Mouse (Mus musculus) MEL (cell line): ENCODE results near the gene Defb39. TPM values are rescaled to one million over a fixed set of nuclear protein-coding genes. Genes with fewer than 3 reads are reported as not detected.

Source experiments
- DNase-seq: peaks from one replicate; pipeline ENCODE4 v3.0.0; 2011; ENCODE audit warnings: low read depth, low spot score
- H3K27ac ChIP-seq: 2 replicates; pipeline ENCODE4 v1.5.1; 2012; ENCODE audit warnings: low read depth, mild to moderate bottlenecking, control low read depth, low read length, moderate library complexity; ENCODE audit not compliant: control insufficient read depth
- H3K27me3 ChIP-seq, 2 experiments: fragments of 150-350 bp in 1 of 2; sonication (generic) in 1 of 2; 2 replicates each; pipeline ENCODE4 v1.6.1; 2012; ENCODE audit warnings: low read length in 2 of 2, mild to moderate bottlenecking in 2 of 2, improper control_type of control experiment in 1 of 2, moderate library complexity in 1 of 2; ENCODE audit not compliant: insufficient read depth in 2 of 2, control insufficient read depth in 1 of 2
- H3K36me3 ChIP-seq, 2 experiments: 2 replicates each; pipeline ENCODE4 v1.6.1; 2012 to 2014; ENCODE audit warnings: low read length in 2 of 2, improper control_type of control experiment in 1 of 2, inconsistent platforms in 1 of 2, mild to moderate bottlenecking in 1 of 2; ENCODE audit not compliant: insufficient read depth in 2 of 2, control insufficient read depth in 1 of 2
- H3K4me1 ChIP-seq, 2 experiments: fragments of 150-350 bp in 1 of 2; sonication (generic) in 1 of 2; 2 replicates each; pipeline ENCODE4 v1.6.1; 2012; ENCODE audit warnings: low read length in 2 of 2, improper control_type of control experiment in 1 of 2, mild to moderate bottlenecking in 1 of 2; ENCODE audit not compliant: insufficient read depth in 2 of 2, control insufficient read depth in 1 of 2
- H3K4me3 ChIP-seq, 2 experiments: fragments of 150-350 bp in 1 of 2; sonication (generic) in 1 of 2; 2 replicates each; pipeline ENCODE4 v1.5.1; 2012; ENCODE audit warnings: low read depth in 2 of 2, low read length in 2 of 2, mild to moderate bottlenecking in 2 of 2, moderate library complexity in 2 of 2, control low read depth in 1 of 2, improper control_type of control experiment in 1 of 2; ENCODE audit not compliant: control insufficient read depth in 1 of 2, insufficient read depth in 1 of 2
- H3K79me2 ChIP-seq: 2 replicates; pipeline ENCODE4 v1.6.1; 2012; ENCODE audit warnings: mild to moderate bottlenecking, low read length, moderate library complexity; ENCODE audit not compliant: control insufficient read depth, poor library complexity, insufficient read depth
- H3K9ac ChIP-seq: 2 replicates; pipeline ENCODE4 v1.6.1; 2012; ENCODE audit warnings: low read depth, mild to moderate bottlenecking, control low read depth, low read length, moderate library complexity; ENCODE audit not compliant: control insufficient read depth, poor library complexity, severe bottlenecking
- H3K9me3 ChIP-seq: fragments of 150-350 bp; sonication (generic); replicated peaks from 2 replicates; pipeline ENCODE4 v1.6.1; 2012; ENCODE audit warnings: mild to moderate bottlenecking, low read length, improper control_type of control experiment, moderate library complexity; ENCODE audit not compliant: insufficient read depth
- CHD1 ChIP-seq: IDR thresholded peaks from 2 replicates; pipeline ENCODE4 v1.6.1; 2012; ENCODE audit warnings: low read depth, mild to moderate bottlenecking, inconsistent platforms, low read length, improper control_type of control experiment
- ELF1 ChIP-seq: IDR thresholded peaks from 2 replicates; pipeline ENCODE4 v1.6.1; 2014; ENCODE audit warnings: low read depth, mild to moderate bottlenecking, inconsistent platforms, low read length, improper control_type of control experiment, moderate library complexity
- EP300 ChIP-seq, 2 experiments: IDR thresholded peaks; 2 replicates each; pipeline ENCODE4 v1.6.1; 2011; ENCODE audit warnings: improper control_type of control experiment in 2 of 2, low read length in 2 of 2, low read depth in 1 of 2, mild to moderate bottlenecking in 1 of 2
- ETS1 ChIP-seq: IDR thresholded peaks from 2 replicates; pipeline ENCODE4 v1.6.1; 2012; ENCODE audit warnings: low read depth, mild to moderate bottlenecking, inconsistent platforms, low read length, improper control_type of control experiment, moderate library complexity
- GABPA ChIP-seq: IDR thresholded peaks from 2 replicates; pipeline ENCODE4 v1.6.1; 2012; ENCODE audit warnings: low read depth, mild to moderate bottlenecking, inconsistent platforms, low read length, improper control_type of control experiment, moderate library complexity
- HCFC1 ChIP-seq: IDR thresholded peaks from 2 replicates; pipeline ENCODE4 v1.6.1; 2012; ENCODE audit warnings: low read depth, mild to moderate bottlenecking, inconsistent platforms, low read length, improper control_type of control experiment, moderate library complexity
- JUND ChIP-seq: IDR thresholded peaks from 2 replicates; pipeline ENCODE4 v1.6.1; 2011; ENCODE audit warnings: low read depth, mild to moderate bottlenecking, improper control_type of control experiment, low read length
- MXI1 ChIP-seq: IDR thresholded peaks from 2 replicates; pipeline ENCODE4 v1.6.1; 2011; ENCODE audit warnings: mild to moderate bottlenecking, low read depth, low read length, improper control_type of control experiment
- MYC ChIP-seq: IDR thresholded peaks from 2 replicates; pipeline ENCODE4 v1.6.1; 2011; ENCODE audit warnings: low read depth, mild to moderate bottlenecking, low read length, improper control_type of control experiment, moderate library complexity
- NELFE ChIP-seq: IDR thresholded peaks from 2 replicates; pipeline ENCODE4 v1.6.1; 2011; ENCODE audit warnings: low read depth, low read length, improper control_type of control experiment
- POLR2A ChIP-seq, 2 experiments: IDR thresholded peaks; 2 replicates each; pipeline ENCODE4 v1.6.1; 2011 to 2012; ENCODE audit warnings: low read length in 2 of 2, mild to moderate bottlenecking in 2 of 2, control low read depth in 1 of 2, improper control_type of control experiment in 1 of 2, low read depth in 1 of 2, moderate library complexity in 1 of 2; ENCODE audit not compliant: control insufficient read depth in 1 of 2, insufficient read depth in 1 of 2, poor library complexity in 1 of 2
- POLR2AphosphoS5 ChIP-seq: IDR thresholded peaks from 2 replicates; pipeline ENCODE4 v1.6.1; 2012; ENCODE audit warnings: low read depth, borderline replicate concordance, mild to moderate bottlenecking, inconsistent platforms, low read length, moderate library complexity, mixed read lengths
- RCOR1 ChIP-seq: IDR thresholded peaks from 2 replicates; pipeline ENCODE4 v1.6.1; 2012; ENCODE audit warnings: low read depth, mild to moderate bottlenecking, inconsistent platforms, low read length, improper control_type of control experiment
- TAL1 ChIP-seq: IDR thresholded peaks from 2 replicates; pipeline ENCODE4 v1.6.1; 2012; ENCODE audit warnings: mild to moderate bottlenecking, inconsistent platforms, low read length, moderate library complexity, mixed read lengths
- TBP ChIP-seq: IDR thresholded peaks from 2 replicates; pipeline ENCODE4 v1.8.0; 2011; ENCODE audit warnings: low read depth, low read length, improper control_type of control experiment
- TCF12 ChIP-seq: IDR thresholded peaks from 2 replicates; pipeline ENCODE4 v1.6.1; 2014; ENCODE audit warnings: low read depth, mild to moderate bottlenecking, inconsistent platforms, low read length, improper control_type of control experiment, moderate library complexity
- UBTF ChIP-seq: IDR thresholded peaks from 2 replicates; pipeline ENCODE4 v1.6.1; 2012; ENCODE audit warnings: low read depth, mild to moderate bottlenecking, inconsistent platforms, low read length, improper control_type of control experiment, moderate library complexity, borderline replicate concordance; ENCODE audit not compliant: insufficient read depth
- USF1 ChIP-seq: IDR thresholded peaks from 2 replicates; pipeline ENCODE4 v1.6.1; 2014; ENCODE audit warnings: low read depth, mild to moderate bottlenecking, inconsistent platforms, low read length, improper control_type of control experiment, moderate library complexity
- USF2 ChIP-seq, 2 experiments: IDR thresholded peaks; 2 replicates each; pipeline ENCODE4 v1.6.1; 2011 to 2012; ENCODE audit warnings: improper control_type of control experiment in 2 of 2, low read length in 2 of 2, borderline replicate concordance in 1 of 2, inconsistent platforms in 1 of 2, low read depth in 1 of 2, mild to moderate bottlenecking in 1 of 2; ENCODE audit not compliant: insufficient read depth in 1 of 2
- ZC3H11A ChIP-seq: IDR thresholded peaks from 2 replicates; pipeline ENCODE4 v1.6.1; 2012; ENCODE audit warnings: low read depth, mild to moderate bottlenecking, inconsistent platforms, low read length, improper control_type of control experiment
- ZKSCAN1 ChIP-seq: IDR thresholded peaks from 2 replicates; pipeline ENCODE4 v1.6.1; 2012; ENCODE audit warnings: low read depth, mild to moderate bottlenecking, inconsistent platforms, low read length, improper control_type of control experiment, moderate library complexity
- ZMIZ1 ChIP-seq: IDR thresholded peaks from 2 replicates; pipeline ENCODE4 v1.6.1; 2012; ENCODE audit warnings: low read depth, mild to moderate bottlenecking, inconsistent platforms, low read length, improper control_type of control experiment, moderate library complexity
- ZNF384 ChIP-seq: IDR thresholded peaks from 2 replicates; pipeline ENCODE4 v1.6.1; 2012; ENCODE audit warnings: low read depth, mild to moderate bottlenecking, inconsistent platforms, low read length, improper control_type of control experiment
- polyA plus RNA-seq, 2 experiments: library from polyadenylated mRNA; stranded (reverse) in 1 of 2; unstranded in 1 of 2; fragments of >175 nt in 1 of 2; fragments of >200 nt in 1 of 2; gene quantifications; 2 replicates each; pipeline versions ENCODE4 v1.2.1 to v1.2.4; 2012; ENCODE audit warnings: low replicate concordance in 2 of 2, low read depth in 1 of 2; ENCODE audit not compliant: insufficient read length in 2 of 2, insufficient read depth in 1 of 2, missing spikeins in 1 of 2
- total RNA-seq: library from RNA; depleted of rRNA; stranded (reverse); fragments of 300-350 nt; gene quantifications from 2 replicates; pipeline ENCODE4 v1.2.3, GENCODE M21; 2012; rRNA removed

Gene Defb39
- not detected in 2 replicates for total RNA-seq
- polyA plus RNA-seq = not detected

DNA sequence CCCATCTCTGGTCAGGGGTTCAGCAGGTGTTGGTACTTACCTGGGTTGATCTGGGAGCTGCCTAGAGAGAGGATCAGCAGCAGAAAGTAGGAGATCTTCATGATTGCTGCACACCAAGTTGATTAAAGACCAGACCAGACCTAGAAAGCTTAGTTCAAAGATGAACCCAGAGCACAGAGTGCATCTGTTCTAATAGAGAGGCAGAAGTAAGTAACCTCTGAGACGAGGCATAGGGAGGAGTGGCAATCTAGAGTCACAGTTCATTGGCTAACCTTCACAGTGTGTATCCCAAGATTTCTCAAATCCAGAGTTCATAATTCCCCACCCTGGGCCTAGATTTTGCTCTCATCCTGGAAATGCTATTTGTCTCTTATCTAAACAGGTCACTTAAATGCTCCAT, at the start of gene Defb39:
TSS of gene Defb39 (minus strand) at position 101 of the 400 bp plus-strand sequence.
- H3K9ac ChIP-seq = no peak within 1 kb of the TSS
- no peak within 1 kb of the TSS for H3K4me3 ChIP-seq
- no peak for DNase-seq
- H3K4me1 ChIP-seq = no peaks in the 10 kb centered on the region
- TF ChIP-seq TCF12 = no peak
- TF ChIP-seq UBTF = no peak
- no peak for TF ChIP-seq POLR2AphosphoS5
- TF ChIP-seq TAL1 = no peak
- no peak for TF ChIP-seq POLR2A (IDR thresholded peaks at IDR 0.05; ENCODE audit: control insufficient read depth in 1 of 2, insufficient read depth in 1 of 2, low read depth in 1 of 2, low read length in 2 of 2, poor library complexity in 1 of 2)
- TF ChIP-seq ZNF384 = no peak
- TF ChIP-seq HCFC1 = no peak
- no peak for TF ChIP-seq EP300 (IDR thresholded peaks at IDR 0.05; ENCODE audit: low read depth in 1 of 2, low read length in 2 of 2)
- no peak for TF ChIP-seq RCOR1
- TF ChIP-seq USF2 (IDR thresholded peaks at IDR 0.05; ENCODE audit: borderline replicate concordance in 1 of 2, insufficient read depth in 1 of 2, low read depth in 1 of 2, low read length in 2 of 2) = no peak
- TF ChIP-seq ZMIZ1 = no peak
- H3K36me3 ChIP-seq = no peaks in the 10 kb centered on the region
- H3K27ac ChIP-seq = no peak within 1 kb of the TSS
- no peaks in the 10 kb centered on the region; a peak in 1 of 4 replicates for H3K27me3 ChIP-seq
- no peaks in the 10 kb centered on the region for H3K9me3 ChIP-seq
- no peaks in the 10 kb centered on the region for H3K79me2 ChIP-seq

DNA sequence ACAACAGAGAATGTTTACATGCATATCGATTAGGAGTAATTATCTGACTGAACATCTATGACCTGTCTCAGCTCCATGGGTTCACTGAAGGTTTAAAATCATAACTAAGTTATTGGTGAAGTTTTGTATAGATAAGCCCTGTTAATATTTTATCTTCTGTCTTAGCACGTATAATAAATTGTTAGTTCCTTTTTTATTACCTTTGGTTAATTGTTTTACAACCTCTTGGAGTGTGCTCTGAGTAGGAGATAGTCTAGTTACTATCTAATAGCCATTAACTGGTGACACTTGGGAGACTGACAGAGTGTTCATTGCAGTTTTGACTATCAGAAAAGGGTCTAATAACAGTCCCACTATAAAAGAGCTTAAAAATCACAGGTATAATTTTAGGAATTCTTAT, 1.4 kb upstream of the Defb39 start:
- no peaks in the 10 kb centered on the region for H3K79me2 ChIP-seq
- no peak for DNase-seq
- no peak overlapping the region for H3K27ac ChIP-seq
- TF ChIP-seq MYC = no peak
- TF ChIP-seq ETS1 = no peak
- TF ChIP-seq HCFC1 = no peak
- TF ChIP-seq ZMIZ1 = no peak
- no peak for TF ChIP-seq USF1
- no peak for TF ChIP-seq ELF1
- TF ChIP-seq ZKSCAN1 = no peak
- TF ChIP-seq TBP = no peak
- TF ChIP-seq POLR2AphosphoS5 = no peak
- TF ChIP-seq CHD1 = no peak
- TF ChIP-seq JUND = no peak
- TF ChIP-seq USF2 (IDR thresholded peaks at IDR 0.05; ENCODE audit: borderline replicate concordance in 1 of 2, insufficient read depth in 1 of 2, low read depth in 1 of 2, low read length in 2 of 2) = no peak
- TF ChIP-seq ZC3H11A = no peak
- TF ChIP-seq UBTF = no peak
- TF ChIP-seq MXI1 = no peak
- no peak for TF ChIP-seq GABPA
- TF ChIP-seq NELFE = no peak
- TF ChIP-seq, all 39 proteins: peak for 0
- no peaks in the 10 kb centered on the region; a peak in 1 of 4 replicates for H3K27me3 ChIP-seq
- no peaks in the 10 kb centered on the region for H3K36me3 ChIP-seq
- no peak overlapping the region for H3K4me3 ChIP-seq
- no peaks in the 10 kb centered on the region for H3K9me3 ChIP-seq
- no peak overlapping the region for H3K9ac ChIP-seq
- H3K4me1 ChIP-seq = no peaks in the 10 kb centered on the region
